Mouse (Mus musculus) liver, postnatal 0 days (tissue): Measurements from ENCODE around the gene Zfp638.

Experiments used
- CTCF ChIP-seq: sonication (generic); IDR thresholded peaks from 2 replicates; pipeline ENCODE4 v1.5.1; 2016; ENCODE audit warnings: antibody characterized with exemption, low read depth
- EP300 ChIP-seq: IDR thresholded peaks from 2 replicates; pipeline ENCODE4 v1.6.1; 2016; ENCODE audit warnings: antibody characterized with exemption, low read depth, mild to moderate bottlenecking

- TF ChIP-seq CTCF (no peak), EP300 (no peak)
These were observed 149.9 kb downstream of the Zfp638 start for GRCm38 (mm10) chr6:84016851-84017250.
